Mouse (Mus musculus): ENCODE data around the gene Macrod1.

DNA sequence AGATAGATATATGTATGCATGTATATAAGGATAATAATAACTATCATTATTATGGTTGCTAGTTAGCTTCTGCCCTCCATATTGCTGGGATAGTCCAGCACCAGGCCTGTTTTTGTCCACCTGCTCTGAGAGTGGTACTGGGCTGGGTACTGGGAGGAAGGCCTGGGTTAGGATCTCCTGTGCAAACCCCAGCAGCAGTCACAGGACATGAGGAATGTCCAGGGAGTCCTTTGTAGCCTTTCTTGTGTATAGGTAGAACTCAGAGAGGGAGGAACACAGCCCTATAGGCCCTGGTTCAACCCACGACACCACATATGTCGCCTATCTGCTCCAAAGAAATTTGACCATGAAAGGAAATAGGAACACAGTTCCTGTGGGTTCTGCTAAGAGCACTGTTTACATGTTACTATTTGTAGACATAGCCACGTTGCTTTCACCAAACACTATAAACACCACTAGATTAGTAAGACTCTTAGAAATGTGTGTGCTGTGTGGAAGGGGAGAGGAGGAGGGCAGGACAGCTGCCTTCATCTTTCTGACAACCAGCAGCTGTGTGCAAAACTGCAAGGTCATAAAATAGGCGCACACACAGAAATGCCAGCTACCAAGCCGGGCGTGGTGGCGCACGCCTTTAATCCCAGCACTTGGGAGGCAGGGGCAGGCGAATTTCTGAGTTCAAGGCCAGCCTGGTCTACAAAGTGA, 49.6 kb upstream of the Macrod1 start:
- TF ChIP-seq CTCF (IDR thresholded peaks at IDR 0.05; ENCODE audit: borderline replicate concordance, extremely low read depth, insufficient read depth, insufficient read length) = no peak
- no peak for TF ChIP-seq POLR2A (IDR thresholded peaks at IDR 0.05; ENCODE audit: borderline replicate concordance, extremely low read depth, insufficient read depth, insufficient read length, poor library complexity, severe bottlenecking)

Data from brain, embryonic 14.5 days (tissue).